ENCODE assay signal across 8 mouse cellular contexts in genomic region chr14:55854406-55855100, GRCm38 (mm10). TPM values are rescaled to one million over a fixed set of nuclear protein-coding genes. Genes with fewer than 3 reads are reported as not detected.
DNase-seq lines count a peak whose midpoint lies in the region; ATAC-seq and TF ChIP-seq lines count a peak whose summit lies in the region.

No protein-coding gene starts in this region.

- peak; percentile 23; the same call in 1 of the 2 replicates for ATAC-seq in forebrain, embryonic 11.5 days (replicated peaks; ENCODE audit: low FRiP score)
- ATAC-seq in limb, embryonic 11.5 days (ENCODE audit: insufficient number of reproducible peaks, low FRiP score, low TSS enrichment, low read depth) = no peak
- peak; percentile 44 for ATAC-seq in midbrain, embryonic 15.5 days (replicated peaks)

- peak overlapping the region; percentile 54 for H3K27ac ChIP-seq in left cerebral cortex, adult 2 months
- H3K27ac ChIP-seq in forebrain, embryonic 11.5 days (ENCODE audit: low read depth, low read length) = peak overlapping the region; percentile 88
- peak overlapping the region; percentile 99 for H3K27ac ChIP-seq in limb, embryonic 11.5 days (replicated peaks; ENCODE audit: low read depth, low read length)
- peak overlapping the region; percentile 83 for H3K27ac ChIP-seq in midbrain, embryonic 15.5 days

- H3K27me3 ChIP-seq in forebrain, embryonic 11.5 days (ENCODE audit: control insufficient read depth, insufficient read depth, low read length) = no peaks in the 10 kb centered on the region
- H3K27me3 ChIP-seq in limb, embryonic 11.5 days (ENCODE audit: control insufficient read depth, insufficient read depth, low read length) = no peaks in the 10 kb centered on the region
- H3K27me3 ChIP-seq in midbrain, embryonic 15.5 days (replicated peaks) = no peaks in the 10 kb centered on the region

- 0% methylated on average over 9 of the region's 9 CpGs for WGBS in forebrain, embryonic 11.5 days
- 0% methylated on average over 9 of the region's 9 CpGs for WGBS in limb, embryonic 11.5 days
- WGBS in midbrain, embryonic 15.5 days = under 1% methylated on average over 9 of the region's 9 CpGs

- H3K4me2 ChIP-seq in forebrain, embryonic 11.5 days (ENCODE audit: low read depth, low read length, severe bottlenecking) = peak overlapping the region; percentile 67
- H3K4me2 ChIP-seq in limb, embryonic 11.5 days (ENCODE audit: low read depth, severe bottlenecking) = peak overlapping the region; percentile 80
- H3K4me2 ChIP-seq in midbrain, embryonic 15.5 days = peak overlapping the region; percentile 61

- H3K9ac ChIP-seq in forebrain, embryonic 11.5 days (ENCODE audit: low read length) = peak overlapping the region; percentile 79
- peak overlapping the region; percentile 90 for H3K9ac ChIP-seq in limb, embryonic 11.5 days (ENCODE audit: low read length)
- peak overlapping the region; percentile 67 for H3K9ac ChIP-seq in midbrain, embryonic 15.5 days

- intact Hi-C loops in left cerebral cortex, adult 2 months (cut with DNase I) = no loop called here
- intact Hi-C loops in left cerebral cortex, postnatal 14 days (cut with DNase I) = no loop called here

- H3K4me3 ChIP-seq in left cerebral cortex, adult 2 months = peak overlapping the region; percentile 61
- peak overlapping the region; percentile 60 for H3K4me3 ChIP-seq in forebrain, embryonic 11.5 days (ENCODE audit: low read depth, low read length)
- H3K4me3 ChIP-seq in limb, embryonic 11.5 days (ENCODE audit: low read depth, low read length) = peak overlapping the region; percentile 68
- peak overlapping the region; percentile 65 for H3K4me3 ChIP-seq in midbrain, embryonic 15.5 days

- no peaks in the 10 kb centered on the region for H3K36me3 ChIP-seq in forebrain, embryonic 11.5 days (ENCODE audit: control insufficient read depth, insufficient read depth, low read length)
- H3K36me3 ChIP-seq in limb, embryonic 11.5 days (ENCODE audit: control insufficient read depth, insufficient read depth, low read length) = no peaks in the 10 kb centered on the region; the same call in 1 of the 2 replicates
- H3K36me3 ChIP-seq in midbrain, embryonic 15.5 days (replicated peaks) = no peaks in the 10 kb centered on the region

- TF ChIP-seq CTCF in left cerebral cortex, adult 2 months (IDR thresholded peaks at IDR 0.05) = no peak

- DNase-seq in left cerebral cortex, adult 2 months (ENCODE audit: extremely low spot score in 1 of 2, low spot score in 2 of 2) = no peak
- DNase-seq in left cerebral cortex, postnatal 14 days (ENCODE audit: low spot score in 2 of 2) = no peak
- no peak for DNase-seq in forebrain, embryonic 11.5 days (ENCODE audit: low spot score)
- DNase-seq in limb, embryonic 11.5 days (ENCODE audit: low spot score) = no peak
- DNase-seq in left cerebral cortex, adult 9 months (ENCODE audit: low spot score in 2 of 2) = no peak
- DNase-seq in left cerebral cortex, adult 18-20 months (ENCODE audit: low spot score in 2 of 2) = no peak
- DNase-seq in urinary bladder, postnatal 4 days (ENCODE audit: low spot score in 2 of 2) = no peak

- peaks cover 27% of the 10 kb centered on the region for H3K4me1 ChIP-seq in forebrain, embryonic 11.5 days (replicated peaks; ENCODE audit: control insufficient read depth, insufficient read depth, low read length)
- H3K4me1 ChIP-seq in limb, embryonic 11.5 days (ENCODE audit: control insufficient read depth, insufficient read depth, low read length) = peaks cover 31% of the 10 kb centered on the region
- peaks cover 56% of the 10 kb centered on the region for H3K4me1 ChIP-seq in midbrain, embryonic 15.5 days

- H3K9me3 ChIP-seq in forebrain, embryonic 11.5 days (ENCODE audit: control insufficient read depth, low read length) = no peaks in the 10 kb centered on the region
- no peaks in the 10 kb centered on the region for H3K9me3 ChIP-seq in limb, embryonic 11.5 days (ENCODE audit: control insufficient read depth, low read length)
- no peaks in the 10 kb centered on the region for H3K9me3 ChIP-seq in midbrain, embryonic 15.5 days

RNA-seq across cellular contexts. Expression of gene Nynrin, which starts 0.7 kb away (rescaled TPM):
- 1 to 10 TPM; 6.4 to 8.4 TPM for total RNA-seq in left cerebral cortex, adult 2 months (2021)
- 1 to 10 TPM; 8.8 to 9.7 TPM for total RNA-seq in left cerebral cortex, postnatal 14 days (2021)
- polyA plus RNA-seq in forebrain, embryonic 11.5 days (2014; fragmentation: Nextera tagmentation; extraction: Ambion mirVana) = 20.2 and 20.3 TPM in 2 replicates
- polyA plus RNA-seq in limb, embryonic 11.5 days (2014; fragmentation: Nextera tagmentation; extraction: Ambion mirVana) = 21.6 and 24.7 TPM in 2 replicates
- 12.4 and 13.6 TPM in 2 replicates for polyA plus RNA-seq in midbrain, embryonic 15.5 days (2015; fragmentation: Nextera tagmentation; extraction: Ambion mirVana)
- 1 to 10 TPM; 6.2 to 9.0 TPM for total RNA-seq in left cerebral cortex, adult 18-20 months (2021)

RNA-seq across cellular contexts. Expression of gene Cbln3, which starts 29.6 kb away (rescaled TPM):
- under 1 TPM; 0.20 to 0.26 TPM for total RNA-seq in left cerebral cortex, adult 2 months (2021)
- total RNA-seq in left cerebral cortex, postnatal 14 days (2021) = 1 to 10 TPM in 1 of 2 experiments, under 1 TPM in 1; 0.23 to 1.1 TPM
- 0.37 TPM in 1 of 2 replicates, not detected in the other for polyA plus RNA-seq in forebrain, embryonic 11.5 days (2014; fragmentation: Nextera tagmentation; extraction: Ambion mirVana)
- 0.11 and 0.27 TPM in 2 replicates for polyA plus RNA-seq in limb, embryonic 11.5 days (2014; fragmentation: Nextera tagmentation; extraction: Ambion mirVana)
- polyA plus RNA-seq in midbrain, embryonic 15.5 days (2015; fragmentation: Nextera tagmentation; extraction: Ambion mirVana) = 0.19 and 0.20 TPM in 2 replicates
- total RNA-seq in left cerebral cortex, adult 18-20 months (2021) = under 1 TPM; 0.16 to 0.23 TPM

RNA-seq across cellular contexts. Expression of gene Khnyn, which starts 30.2 kb away (rescaled TPM):
- total RNA-seq in left cerebral cortex, adult 2 months (2021) = 10 to 100 TPM; 11.9 to 12.0 TPM
- 10 to 100 TPM; 10.4 to 10.8 TPM for total RNA-seq in left cerebral cortex, postnatal 14 days (2021)
- polyA plus RNA-seq in forebrain, embryonic 11.5 days (2014; fragmentation: Nextera tagmentation; extraction: Ambion mirVana) = 13.6 and 14.9 TPM in 2 replicates
- 17.4 and 18.4 TPM in 2 replicates for polyA plus RNA-seq in limb, embryonic 11.5 days (2014; fragmentation: Nextera tagmentation; extraction: Ambion mirVana)
- polyA plus RNA-seq in midbrain, embryonic 15.5 days (2015; fragmentation: Nextera tagmentation; extraction: Ambion mirVana) = 10.9 and 11.4 TPM in 2 replicates
- 10 to 100 TPM; 12.3 to 13.0 TPM for total RNA-seq in left cerebral cortex, adult 18-20 months (2021)

RNA-seq across cellular contexts. Expression of gene Nfatc4, which starts 31.6 kb away (rescaled TPM):
- total RNA-seq in left cerebral cortex, adult 2 months (2021) = 1 to 10 TPM; 1.1 to 2.6 TPM
- 1 to 10 TPM; 3.0 to 4.0 TPM for total RNA-seq in left cerebral cortex, postnatal 14 days (2021)
- polyA plus RNA-seq in forebrain, embryonic 11.5 days (2014; fragmentation: Nextera tagmentation; extraction: Ambion mirVana) = 30.8 and 32.7 TPM in 2 replicates
- 105 and 106 TPM in 2 replicates for polyA plus RNA-seq in limb, embryonic 11.5 days (2014; fragmentation: Nextera tagmentation; extraction: Ambion mirVana)
- polyA plus RNA-seq in midbrain, embryonic 15.5 days (2015; fragmentation: Nextera tagmentation; extraction: Ambion mirVana) = 8.4 and 10.8 TPM in 2 replicates
- 1 to 10 TPM; 3.0 to 3.3 TPM for total RNA-seq in left cerebral cortex, adult 18-20 months (2021)

RNA-seq across cellular contexts. Expression of gene Sdr39u1, which starts 45.5 kb away (rescaled TPM):
- 10 to 100 TPM; 91.3 to 96.9 TPM for total RNA-seq in left cerebral cortex, adult 2 months (2021)
- total RNA-seq in left cerebral cortex, postnatal 14 days (2021) = 10 to 100 TPM; 85.8 to 94.6 TPM
- polyA plus RNA-seq in forebrain, embryonic 11.5 days (2014; fragmentation: Nextera tagmentation; extraction: Ambion mirVana) = 38.0 and 48.6 TPM in 2 replicates
- polyA plus RNA-seq in limb, embryonic 11.5 days (2014; fragmentation: Nextera tagmentation; extraction: Ambion mirVana) = 67.2 and 70.2 TPM in 2 replicates
- polyA plus RNA-seq in midbrain, embryonic 15.5 days (2015; fragmentation: Nextera tagmentation; extraction: Ambion mirVana) = 169 and 175 TPM in 2 replicates
- total RNA-seq in left cerebral cortex, adult 18-20 months (2021) = 100 to 1,000 TPM in 1 of 2 experiments, 10 to 100 TPM in 1; 96.5 to 104 TPM
